Mouse (Mus musculus) fat pad, adult 2 months (tissue): ENCODE results near the gene Pum3.

ENCODE experiments used
- DNase-seq: peaks from one replicate; pipeline ENCODE4 v3.0.0-alpha.2; 2011; ENCODE audit warnings: low read depth, low spot score; ENCODE audit errors: extremely low read depth

Gene Pum3

GRCm38 (mm10) chr19:27429745-27430251, at the start of gene Pum3:
Pum3 (minus strand) TSS chr19:27429825.
- peak; percentile 97 for DNase-seq

- no peak for DNase-seq
Measured at GRCm38 (mm10) chr19:27466691-27467090, 37.1 kb upstream of the Pum3 start.

- DNase-seq = no peak
Measured at GRCm38 (mm10) chr19:27462656-27463055, 33.0 kb upstream of the Pum3 start.

DNA sequence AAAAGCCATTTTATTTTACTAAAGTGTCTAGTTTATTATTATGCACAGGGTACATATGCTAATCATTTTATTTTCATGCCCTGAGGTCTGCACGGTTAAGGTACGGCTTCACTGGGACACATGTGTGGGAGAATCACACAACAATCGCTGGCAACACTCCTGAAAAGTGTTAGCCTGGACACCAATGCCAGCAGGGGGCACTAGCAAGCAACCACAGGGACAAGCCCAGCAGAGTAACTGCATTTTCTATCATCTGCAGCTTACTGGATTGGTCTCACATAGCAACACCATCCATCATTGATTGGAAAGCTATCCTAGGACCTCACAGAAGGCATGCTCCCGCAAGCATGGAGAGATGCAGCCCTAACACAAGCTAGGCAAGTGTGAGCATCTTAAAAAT, 20.8 kb upstream of the Pum3 start:
- no peak for DNase-seq

- no peak for DNase-seq
Measured at GRCm38 (mm10) chr19:27447515-27447914, 17.9 kb upstream of the Pum3 start.

DNA sequence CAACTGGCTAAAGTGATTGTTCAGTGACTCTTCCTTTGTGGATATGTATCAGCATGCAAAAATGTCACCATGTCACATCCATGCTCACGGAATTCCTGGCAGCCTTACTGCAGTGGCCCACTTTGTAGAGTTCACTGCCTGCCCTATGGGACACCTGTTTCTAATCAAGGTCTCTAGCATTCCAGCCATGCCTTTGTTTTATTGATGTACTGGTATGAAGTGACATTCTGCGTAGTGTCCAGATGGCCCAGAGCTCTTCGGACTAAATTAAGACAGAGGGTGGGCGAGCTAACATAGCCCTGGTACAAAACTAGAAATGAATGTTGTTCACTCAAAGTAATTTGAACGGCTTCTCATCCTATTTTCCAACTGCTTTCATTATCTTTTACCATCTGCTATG, 11.5 kb upstream of the Pum3 start:
- no peak for DNase-seq

GRCm38 (mm10) chr19:27437982-27438652, 8.5 kb upstream of the Pum3 start:
- DNase-seq = no peak

DNA sequence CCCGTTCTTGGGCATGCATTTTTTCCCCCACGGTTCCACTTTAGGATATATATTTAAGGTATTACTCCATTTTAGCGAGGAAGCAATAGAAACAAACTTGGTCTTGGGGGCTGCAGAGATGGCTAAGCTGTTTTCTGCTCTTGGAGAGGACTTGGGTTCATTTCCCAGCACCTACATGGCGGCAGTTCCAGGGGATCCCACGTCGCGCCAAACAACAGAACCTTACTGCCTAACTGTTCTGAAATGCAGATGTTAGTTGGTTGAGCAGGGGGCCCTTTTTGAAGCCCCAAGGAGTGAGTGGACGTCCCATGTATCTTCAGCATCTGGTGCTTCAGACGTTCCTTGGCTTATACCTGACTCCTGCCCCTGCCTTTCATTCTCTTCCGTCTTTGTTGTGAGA, 781 bp upstream of the Pum3 start:
- no peak for DNase-seq

DNA sequence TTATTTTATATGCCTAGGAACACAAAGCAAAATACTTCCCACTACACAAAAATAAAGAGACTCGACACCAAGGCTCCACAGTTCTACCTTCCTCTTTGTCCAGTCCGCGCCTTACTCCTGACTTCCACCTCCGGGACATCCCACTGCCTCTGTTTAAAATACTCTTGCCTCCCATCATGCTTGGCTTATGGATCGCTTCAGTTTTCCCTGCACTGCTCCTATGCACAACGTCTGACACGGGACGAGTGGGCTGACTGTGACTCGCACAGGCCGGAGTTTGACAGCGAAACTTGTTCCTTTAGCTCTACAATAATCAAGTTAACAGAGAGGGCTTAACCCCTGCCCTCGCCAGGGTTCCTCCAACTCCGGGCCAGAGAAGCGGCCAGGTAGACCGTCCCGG, 344 bp downstream of the Pum3 start:
- no peak for DNase-seq

DNA sequence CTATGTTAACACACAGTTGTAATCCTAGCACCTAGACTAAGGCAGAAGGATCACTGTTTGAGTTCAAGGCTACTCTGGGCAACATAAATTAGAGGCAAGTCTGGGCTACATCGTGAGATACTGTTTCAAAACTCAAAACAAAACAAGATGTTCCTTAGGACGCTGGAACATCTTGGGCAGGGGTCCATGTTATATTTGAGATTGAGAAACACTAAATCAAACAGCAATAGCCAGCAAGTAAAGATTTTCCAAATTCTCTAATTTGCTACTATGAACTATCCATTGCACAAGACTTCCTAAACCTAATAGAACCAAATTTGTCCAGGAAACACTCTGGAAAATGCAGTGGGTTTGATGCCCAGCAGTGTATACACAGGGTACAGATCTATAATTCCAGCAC, 1.8 kb downstream of the Pum3 start:
- DNase-seq = no peak

GRCm38 (mm10) chr19:27426451-27426850, 3.2 kb downstream of the Pum3 start:
- DNase-seq = no peak

- DNase-seq = no peak
Measured at GRCm38 (mm10) chr19:27425656-27426055, 4.0 kb downstream of the Pum3 start.

- no peak for DNase-seq
Measured at GRCm38 (mm10) chr19:27417375-27417774, 12.2 kb downstream of the Pum3 start.

- DNase-seq = no peak
Measured at GRCm38 (mm10) chr19:27416569-27416968, 13.1 kb downstream of the Pum3 start.

GRCm38 (mm10) chr19:27411340-27411739, 18.3 kb downstream of the Pum3 start:
- no peak for DNase-seq

DNA sequence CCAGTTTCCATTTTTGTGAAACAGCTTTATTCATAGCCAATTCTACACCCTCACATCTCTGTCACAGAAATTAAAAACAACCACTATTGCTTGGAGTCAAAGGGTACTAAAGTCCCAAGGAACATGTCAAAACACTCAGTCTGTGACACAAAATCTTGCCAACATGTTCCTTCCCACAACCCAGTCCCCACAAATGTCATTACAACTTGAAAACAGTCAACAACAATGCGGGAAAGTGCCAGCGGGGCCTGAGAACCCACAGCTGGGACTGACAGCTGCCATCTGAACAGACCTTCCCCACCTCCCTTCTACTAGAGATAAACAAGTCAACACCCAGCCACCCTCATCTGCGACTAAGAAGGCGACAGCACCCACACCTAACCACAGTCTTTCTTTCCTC, 18.9 kb downstream of the Pum3 start:
- no peak for DNase-seq

- DNase-seq = no peak
Measured at GRCm38 (mm10) chr19:27409782-27410181, 19.8 kb downstream of the Pum3 start.

GRCm38 (mm10) chr19:27409196-27409595, 20.4 kb downstream of the Pum3 start:
- DNase-seq = no peak

GRCm38 (mm10) chr19:27397797-27398196, 31.8 kb downstream of the Pum3 start:
- DNase-seq = no peak

DNA sequence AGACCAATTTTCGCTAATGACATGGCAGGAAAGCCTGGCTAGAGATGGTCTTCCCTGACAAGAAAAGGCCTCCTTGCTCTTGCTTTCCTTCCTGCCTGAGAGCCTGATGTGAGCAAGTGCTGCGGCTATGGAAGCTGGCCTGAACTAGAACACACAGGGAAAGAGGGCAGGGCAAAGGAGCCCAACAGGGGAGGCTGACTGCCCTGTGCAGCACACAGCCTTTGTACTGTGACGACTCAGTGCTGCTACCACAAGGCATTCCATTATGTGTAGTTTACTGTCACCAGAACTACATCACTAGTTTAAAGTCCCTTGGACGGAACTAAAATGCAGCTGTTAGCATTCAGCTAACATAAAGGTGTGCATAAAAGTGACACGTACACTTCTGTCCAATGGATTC, 32.4 kb downstream of the Pum3 start:
- no peak for DNase-seq

- DNase-seq = no peak
Measured at GRCm38 (mm10) chr19:27396719-27397118, 32.9 kb downstream of the Pum3 start.

- no peak for DNase-seq
Measured at GRCm38 (mm10) chr19:27395936-27396335, 33.7 kb downstream of the Pum3 start.

DNA sequence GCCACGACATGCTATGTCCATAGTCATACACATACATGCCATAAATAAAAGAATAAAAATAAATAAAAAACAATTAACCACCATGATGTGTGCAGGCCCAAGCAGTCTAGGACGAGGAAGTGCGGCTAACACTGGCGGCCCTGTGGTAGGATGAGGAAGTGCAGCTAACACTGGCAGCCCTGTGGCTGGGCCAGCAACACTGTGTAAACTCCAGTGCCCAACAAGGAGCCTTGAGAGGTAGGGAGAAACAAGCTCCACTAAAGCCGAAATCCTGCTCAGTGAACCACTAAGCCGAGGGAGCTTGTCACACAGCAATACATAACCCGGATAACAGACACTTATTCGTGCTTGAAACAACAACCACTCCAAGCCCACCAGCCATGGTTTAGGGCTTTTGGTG, 34.1 kb downstream of the Pum3 start:
- DNase-seq = no peak
